Mouse (Mus musculus) urinary bladder, postnatal 36 days (tissue): ENCODE measurements around the gene Brsk2.

ENCODE experiments used
- DNase-seq, 2 experiments: peaks; one replicate each; pipeline ENCODE4 v3.0.0; 2022; ENCODE audit warnings: low spot score in 2 of 2, mixed read lengths in 1 of 2

Brsk2 gene

GRCm38 (mm10) chr7:142025926-142026325 lies 76.4 kb downstream of the Brsk2 start:
- no peak for DNase-seq

DNA sequence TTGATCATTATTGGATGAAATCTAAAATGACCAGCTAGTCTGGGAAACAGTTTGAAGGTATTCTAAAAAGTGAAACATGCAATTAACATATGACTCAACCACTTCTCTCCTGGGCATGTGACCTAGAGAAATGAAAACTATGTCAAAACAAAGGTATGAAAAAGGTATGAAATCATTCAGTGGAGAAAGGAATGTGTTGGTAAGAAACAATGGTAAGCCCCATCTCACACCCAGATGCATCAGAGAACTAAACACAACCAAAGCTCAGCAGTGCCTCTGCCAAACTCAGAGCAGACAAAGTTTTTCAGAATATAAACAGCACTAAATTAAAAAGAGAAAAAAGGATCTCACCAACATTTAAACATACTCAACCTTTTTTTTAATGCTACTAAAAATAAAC lies 80.5 kb downstream of the Brsk2 start:
- no peak for DNase-seq

GRCm38 (mm10) chr7:142034198-142034597 lies 84.6 kb downstream of the Brsk2 start:
- peak in 1 of 2 experiments; percentile 32 for DNase-seq

DNA sequence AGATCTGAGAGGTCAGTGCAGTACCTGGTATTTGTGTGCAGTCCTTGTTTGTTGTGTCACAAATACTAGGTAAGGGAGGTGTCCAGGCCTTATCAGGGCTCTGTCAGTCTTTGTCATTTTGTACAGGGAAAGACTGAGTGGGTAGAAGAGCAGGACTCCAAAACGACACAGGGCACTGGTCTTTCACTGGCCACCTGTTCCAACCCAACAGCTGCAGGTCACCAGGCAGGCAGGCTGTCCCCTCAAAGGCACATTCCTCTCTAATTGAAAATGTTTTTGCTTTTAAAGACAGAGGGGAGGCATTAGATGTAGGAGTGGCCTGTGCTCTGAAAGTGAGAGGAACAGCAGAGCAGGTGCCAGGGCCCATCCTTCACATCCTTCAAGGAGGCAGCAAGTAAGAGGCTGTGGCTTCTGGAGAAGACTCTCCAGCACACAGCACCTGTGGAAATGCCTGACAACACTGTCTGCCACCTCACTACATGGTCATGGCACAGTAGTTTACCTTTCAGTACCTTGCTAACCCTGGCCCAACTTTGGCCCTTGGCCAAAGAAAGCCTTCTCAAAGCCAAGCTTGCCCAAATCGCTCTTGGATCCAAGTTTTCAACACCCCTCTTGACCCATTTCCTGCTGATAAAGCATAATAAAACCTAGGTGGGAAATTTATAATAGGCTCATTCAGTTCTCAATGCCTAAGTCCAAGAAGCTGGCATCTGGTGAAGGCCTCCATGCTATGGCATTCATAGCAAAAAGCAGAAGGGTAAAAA lies 85.7 kb downstream of the Brsk2 start:
- no peak for DNase-seq

DNA sequence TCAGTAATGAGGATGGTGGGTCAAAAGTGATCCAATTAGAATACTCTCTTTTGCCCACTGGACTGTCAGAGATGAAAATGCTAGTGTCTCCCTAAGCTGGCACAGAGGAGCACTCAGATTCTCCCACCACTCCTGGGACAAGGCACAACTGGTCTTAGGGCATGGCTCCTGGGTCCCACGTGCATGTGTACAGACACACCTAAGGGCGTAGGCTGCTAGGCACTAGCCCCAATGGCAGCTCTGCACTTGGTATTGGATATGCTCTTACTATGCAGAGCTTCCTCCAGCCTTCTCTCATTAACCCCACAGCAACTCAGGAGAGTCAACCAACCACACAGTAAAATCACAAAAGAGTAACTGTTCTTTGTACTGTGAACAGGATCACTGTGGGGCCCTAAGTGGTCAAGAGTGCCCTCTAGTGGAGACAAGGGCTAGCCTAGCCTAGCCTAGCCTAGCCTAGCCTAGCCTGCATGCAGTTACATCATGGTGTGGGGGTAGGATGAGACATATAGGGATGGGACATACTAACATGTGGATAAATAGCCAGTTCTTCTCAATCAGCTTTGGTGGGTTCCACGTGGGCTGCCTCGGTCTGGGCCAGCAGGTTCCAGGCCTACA lies 88.1 kb downstream of the Brsk2 start:
- DNase-seq = no peak

GRCm38 (mm10) chr7:142040756-142041155 lies 91.2 kb downstream of the Brsk2 start:
- DNase-seq = no peak

DNA sequence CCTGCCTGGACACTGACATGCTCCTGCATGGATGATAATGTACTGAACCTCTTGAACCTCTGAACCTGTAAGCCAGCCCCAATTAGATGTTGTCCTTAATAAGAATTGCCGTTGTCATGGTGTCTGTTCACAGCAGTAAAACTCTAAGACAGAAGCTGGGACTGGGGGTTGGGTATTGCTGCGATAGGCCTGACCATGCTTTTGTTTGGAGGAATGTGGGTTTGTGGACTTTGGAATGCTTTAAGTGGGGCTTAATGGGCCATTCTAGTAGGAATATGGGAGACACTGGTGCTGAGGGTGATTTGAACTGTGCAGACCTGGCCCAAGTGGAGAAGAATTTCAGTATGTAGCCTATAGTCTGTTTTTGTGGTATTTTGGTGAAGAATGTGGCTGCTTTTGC lies 95.8 kb downstream of the Brsk2 start:
- DNase-seq = no peak

GRCm38 (mm10) chr7:142045932-142046331 lies 96.4 kb downstream of the Brsk2 start:
- no peak for DNase-seq

DNA sequence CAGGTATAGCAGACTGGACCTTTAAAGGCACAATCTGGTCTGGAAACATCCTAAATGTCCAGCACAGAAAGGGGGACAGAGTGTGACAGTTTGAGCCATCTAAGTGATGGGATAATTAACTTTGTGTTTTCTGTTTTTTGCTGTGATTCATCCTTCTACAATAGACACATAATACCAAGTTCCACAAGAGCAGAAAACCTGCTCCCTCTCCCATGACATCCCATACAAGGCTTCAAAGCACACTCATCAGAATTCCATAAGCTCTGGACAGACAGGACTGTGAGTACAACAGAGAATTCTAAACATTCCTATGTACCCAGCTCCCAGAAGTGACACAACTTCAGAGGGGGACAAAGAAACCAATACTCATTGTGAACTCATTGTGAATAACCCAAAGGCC lies 101.0 kb downstream of the Brsk2 start:
- DNase-seq = no peak
